Mouse (Mus musculus): ENCODE data around the gene Phf21a.

DNA sequence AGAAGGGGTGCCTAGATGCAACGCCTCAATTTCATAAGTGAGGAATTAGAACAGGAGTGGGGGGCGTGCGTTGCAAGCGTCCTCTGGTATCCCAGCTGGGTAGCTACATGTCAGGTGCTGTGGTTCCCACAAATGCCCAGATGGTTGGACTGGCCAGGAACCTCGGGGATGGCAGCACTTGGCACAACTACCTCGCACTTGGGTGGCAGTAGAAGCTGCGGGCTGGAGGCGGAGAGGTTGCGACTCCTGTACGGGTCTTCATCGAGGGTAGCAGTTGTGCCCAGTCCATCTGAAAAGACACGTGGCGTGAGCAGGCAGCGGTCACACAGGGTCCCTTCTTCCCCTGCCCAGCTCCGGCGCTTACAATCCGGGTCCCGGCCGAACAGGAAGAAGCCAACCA lies 277.5 kb downstream of the Phf21a start:
- TF ChIP-seq POLR2A (IDR thresholded peaks at IDR 0.05; ENCODE audit: low read depth, low read length), result no peak
- TF ChIP-seq CTCF (IDR thresholded peaks at IDR 0.05; ENCODE audit: extremely low read depth, insufficient read length, insufficient replicate concordance, low read depth, low read length), result no peak

Measured in small intestine, adult 2 months (tissue).